Mouse (Mus musculus): ENCODE data around the gene Styk1. TPM values are rescaled to one million over a fixed set of nuclear protein-coding genes. Genes with fewer than 3 reads are reported as not detected.
A peak's percentile ranks its signal among the peaks of the same experiment; 100 is the strongest.

The Styk1 gene
- polyA plus RNA-seq (2015; fragmentation: Nextera tagmentation; extraction: Ambion mirVana): 15.2 and 16.5 TPM in 2 replicates

- Histone ChIP-seq H3K4me2 (ENCODE audit: low read depth, low read length) (peak within 1 kb of the TSS; percentile 63), H3K36me3 (ENCODE audit: control insufficient read depth, insufficient read depth, low read length) (no peaks in the 10 kb centered on the region), H3K27ac (ENCODE audit: low read length) (peak within 1 kb of the TSS; percentile 85), H3K27me3 (replicated peaks; ENCODE audit: control insufficient read depth, insufficient read depth, low read length) (no peaks in the 10 kb centered on the region), H3K9me3 (ENCODE audit: control insufficient read depth, low read length) (no peaks in the 10 kb centered on the region), H3K9ac (ENCODE audit: low read depth, low read length) (peak within 1 kb of the TSS; percentile 68), H3K4me3 (ENCODE audit: low read length) (peak within 1 kb of the TSS; percentile 50), H3K4me1 (ENCODE audit: control insufficient read depth, insufficient read depth, low read length) (no peaks in the 10 kb centered on the region)
- 1% methylated on average over 16 of the region's 16 CpGs for WGBS
- ATAC-seq: peak; percentile 99
Observed at GRCm38 (mm10) chr6:131353352-131353919, at the start of gene Styk1. TSS of gene Styk1 (minus strand) at chr6:131353597.

GRCm38 (mm10) chr6:131403036-131403435, 49.6 kb upstream of the Styk1 start:
- no peak overlapping the region for H3K9ac ChIP-seq (ENCODE audit: low read depth, low read length)
- WGBS: 44% methylated on average over 2 of the region's 2 CpGs
- no peaks in the 10 kb centered on the region; the same call in 1 of the 2 replicates for H3K4me1 ChIP-seq (ENCODE audit: control insufficient read depth, insufficient read depth, low read length)
- no peak overlapping the region for H3K27ac ChIP-seq (ENCODE audit: low read length)
- H3K9me3 ChIP-seq (ENCODE audit: control insufficient read depth, low read length): no peaks in the 10 kb centered on the region
- no peaks in the 10 kb centered on the region for H3K27me3 ChIP-seq (replicated peaks; ENCODE audit: control insufficient read depth, insufficient read depth, low read length)
- H3K4me3 ChIP-seq (ENCODE audit: low read length): no peak overlapping the region
- no peak overlapping the region for H3K4me2 ChIP-seq (ENCODE audit: low read depth, low read length)
- peak; percentile 93 for ATAC-seq
- H3K36me3 ChIP-seq (ENCODE audit: control insufficient read depth, insufficient read depth, low read length): no peaks in the 10 kb centered on the region

- Histone ChIP-seq H3K9ac (ENCODE audit: low read depth, low read length) (no peak overlapping the region), H3K4me3 (ENCODE audit: low read length) (no peak overlapping the region), H3K27me3 (replicated peaks; ENCODE audit: control insufficient read depth, insufficient read depth, low read length) (no peaks in the 10 kb centered on the region), H3K4me2 (ENCODE audit: low read depth, low read length) (no peak overlapping the region), H3K36me3 (ENCODE audit: control insufficient read depth, insufficient read depth, low read length) (no peaks in the 10 kb centered on the region), H3K4me1 (ENCODE audit: control insufficient read depth, insufficient read depth, low read length) (no peaks in the 10 kb centered on the region; the same call in 1 of the 2 replicates), H3K27ac (ENCODE audit: low read length) (no peak overlapping the region), H3K9me3 (ENCODE audit: control insufficient read depth, low read length) (no peaks in the 10 kb centered on the region)
- no peak for ATAC-seq
Observed at GRCm38 (mm10) chr6:131402606-131403005, 49.2 kb upstream of the Styk1 start.

- no peak overlapping the region for H3K9ac ChIP-seq (ENCODE audit: low read depth, low read length)
- H3K4me2 ChIP-seq (ENCODE audit: low read depth, low read length): no peak overlapping the region
- H3K27ac ChIP-seq (ENCODE audit: low read length): no peak overlapping the region
- no peak for ATAC-seq
- H3K27me3 ChIP-seq (replicated peaks; ENCODE audit: control insufficient read depth, insufficient read depth, low read length): no peaks in the 10 kb centered on the region
- peaks cover 2% of the 10 kb centered on the region; the same call in 1 of the 2 replicates for H3K4me1 ChIP-seq (ENCODE audit: control insufficient read depth, insufficient read depth, low read length)
- H3K4me3 ChIP-seq (ENCODE audit: low read length): no peak overlapping the region
- no peaks in the 10 kb centered on the region for H3K36me3 ChIP-seq (ENCODE audit: control insufficient read depth, insufficient read depth, low read length)
- no peaks in the 10 kb centered on the region for H3K9me3 ChIP-seq (ENCODE audit: control insufficient read depth, low read length)
- 91% methylated on average over 2 of the region's 2 CpGs for WGBS
Observed at GRCm38 (mm10) chr6:131401259-131401658, 47.9 kb upstream of the Styk1 start.

GRCm38 (mm10) chr6:131396650-131397049, 43.3 kb upstream of the Styk1 start:
- Histone ChIP-seq H3K4me1 (ENCODE audit: control insufficient read depth, insufficient read depth, low read length) (peaks cover 2% of the 10 kb centered on the region; the same call in 1 of the 2 replicates), H3K36me3 (ENCODE audit: control insufficient read depth, insufficient read depth, low read length) (no peaks in the 10 kb centered on the region), H3K27ac (ENCODE audit: low read length) (no peak overlapping the region), H3K27me3 (replicated peaks; ENCODE audit: control insufficient read depth, insufficient read depth, low read length) (no peaks in the 10 kb centered on the region), H3K4me3 (ENCODE audit: low read length) (no peak overlapping the region), H3K9ac (ENCODE audit: low read depth, low read length) (no peak overlapping the region), H3K9me3 (ENCODE audit: control insufficient read depth, low read length) (no peaks in the 10 kb centered on the region), H3K4me2 (ENCODE audit: low read depth, low read length) (no peak overlapping the region)
- WGBS: 8% methylated on average over 1 of the region's 1 CpGs
- peak; percentile 90 for ATAC-seq

GRCm38 (mm10) chr6:131393873-131394660, 40.7 kb upstream of the Styk1 start:
- 76% methylated on average over 4 of the region's 4 CpGs for WGBS
- Histone ChIP-seq H3K9me3 (ENCODE audit: control insufficient read depth, low read length) (no peaks in the 10 kb centered on the region), H3K4me3 (ENCODE audit: low read length) (no peak overlapping the region), H3K36me3 (ENCODE audit: control insufficient read depth, insufficient read depth, low read length) (no peaks in the 10 kb centered on the region), H3K4me2 (ENCODE audit: low read depth, low read length) (no peak overlapping the region), H3K9ac (ENCODE audit: low read depth, low read length) (no peak overlapping the region), H3K27me3 (replicated peaks; ENCODE audit: control insufficient read depth, insufficient read depth, low read length) (no peaks in the 10 kb centered on the region), H3K27ac (ENCODE audit: low read length) (no peak overlapping the region), H3K4me1 (ENCODE audit: control insufficient read depth, insufficient read depth, low read length) (peaks cover 2% of the 10 kb centered on the region; the same call in 1 of the 2 replicates)
- ATAC-seq: no peak

GRCm38 (mm10) chr6:131388040-131389021, 34.9 kb upstream of the Styk1 start, which contains the start of gene Ybx3:
TSS of gene Ybx3 (minus strand) at chr6:131388476.
- Histone ChIP-seq H3K4me2 (ENCODE audit: low read depth, low read length) (peak within 1 kb of the TSS; percentile 89), H3K36me3 (ENCODE audit: control insufficient read depth, insufficient read depth, low read length) (no peaks in the 10 kb centered on the region), H3K27ac (ENCODE audit: low read length) (peak within 1 kb of the TSS; percentile 88), H3K4me1 (ENCODE audit: control insufficient read depth, insufficient read depth, low read length) (peaks cover 13% of the 10 kb centered on the region), H3K9me3 (ENCODE audit: control insufficient read depth, low read length) (no peaks in the 10 kb centered on the region), H3K9ac (ENCODE audit: low read depth, low read length) (peak within 1 kb of the TSS; percentile 96), H3K4me3 (ENCODE audit: low read length) (peak within 1 kb of the TSS; percentile 94), H3K27me3 (replicated peaks; ENCODE audit: control insufficient read depth, insufficient read depth, low read length) (no peaks in the 10 kb centered on the region)
- ATAC-seq: peak; percentile 94
- WGBS: under 1% methylated on average over 90 of the region's 107 CpGs

- Histone ChIP-seq H3K9me3 (ENCODE audit: control insufficient read depth, low read length) (no peaks in the 10 kb centered on the region), H3K4me3 (ENCODE audit: low read length) (peak overlapping the region; percentile 94), H3K27me3 (replicated peaks; ENCODE audit: control insufficient read depth, insufficient read depth, low read length) (no peaks in the 10 kb centered on the region), H3K9ac (ENCODE audit: low read depth, low read length) (peak overlapping the region; percentile 96), H3K27ac (ENCODE audit: low read length) (peak overlapping the region; percentile 88), H3K4me1 (ENCODE audit: control insufficient read depth, insufficient read depth, low read length) (peaks cover 17% of the 10 kb centered on the region), H3K4me2 (ENCODE audit: low read depth, low read length) (peak overlapping the region; percentile 89), H3K36me3 (ENCODE audit: control insufficient read depth, insufficient read depth, low read length) (no peaks in the 10 kb centered on the region)
- ATAC-seq: peak; percentile 75
- WGBS: under 1% methylated on average over 43 of the region's 43 CpGs
Observed at GRCm38 (mm10) chr6:131387221-131388039, 34.0 kb upstream of the Styk1 start.
